Mouse (Mus musculus) cortical plate, adult 2 months (tissue): ENCODE results near the gene Txndc11.

Experiments used
- CTCF ChIP-seq: fragments of 200-500 bp; IDR thresholded peaks from 2 replicates; pipeline ENCODE4 v1.5.1; 2011; ENCODE audit warnings: mild to moderate bottlenecking, control low read depth, low read length; ENCODE audit not compliant: insufficient read depth; ENCODE audit errors: extremely low read depth
- POLR2A ChIP-seq: fragments of 200-500 bp; IDR thresholded peaks from 2 replicates; pipeline ENCODE4 v1.6.1; 2011; ENCODE audit warnings: mild to moderate bottlenecking, low read length, control low read depth; ENCODE audit not compliant: insufficient read depth; ENCODE audit errors: extremely low read depth

- TF ChIP-seq CTCF (no peak), POLR2A (no peak)
Observed at GRCm38 (mm10) chr16:11104905-11105304, 29.5 kb downstream of the Txndc11 start.
